21 mouse cellular contexts compared by ENCODE assay signal in the genomic region with DNA sequence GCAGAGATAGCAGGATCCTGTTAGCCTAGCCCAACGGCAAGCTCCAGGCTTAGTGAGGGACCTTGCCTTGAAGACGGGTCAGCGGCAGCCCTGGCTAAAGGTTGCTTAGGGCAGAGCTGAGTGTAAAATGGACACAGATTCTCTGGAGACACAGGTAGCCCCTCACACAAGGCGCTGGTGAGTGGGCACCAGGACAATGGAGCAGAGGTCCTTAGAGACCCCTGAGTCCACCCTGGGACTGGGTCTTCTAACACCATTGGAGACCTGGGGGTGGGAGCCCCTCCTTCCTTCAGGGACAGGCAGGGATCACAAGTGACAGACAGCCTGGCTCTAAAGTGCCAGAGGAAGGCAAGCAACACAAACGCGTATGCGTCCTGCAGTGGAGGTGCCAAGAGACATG. TPM values are rescaled to one million over a fixed set of nuclear protein-coding genes. Genes with fewer than 3 reads are reported as not detected.
A peak's percentile ranks its signal among the peaks of the same experiment; 100 is the strongest.
DNase-seq lines count a peak whose midpoint lies in the region; ATAC-seq and TF ChIP-seq lines count a peak whose summit lies in the region.
"Had no signal": no experiment of that assay in that cellular context is flagged by ENCODE, and none has a peak within 500 bp of the region (broad histone marks: within the 10 kb centered on the region; RNA-seq: fewer than 3 reads in every experiment).

No protein-coding gene starts in this region.

- no peak for TF ChIP-seq CTCF in layer of hippocampus, adult 2 months (conservative IDR thresholded peaks at IDR 0.05)
- no peak for TF ChIP-seq CTCF in cortical plate, adult 2 months (IDR thresholded peaks at IDR 0.05; ENCODE audit: extremely low read depth, insufficient read depth, low read length)

- no peak overlapping the region for H3K9ac ChIP-seq in forebrain, embryonic 15.5 days (replicated peaks)
- no peak overlapping the region for H3K9ac ChIP-seq in forebrain, embryonic 11.5 days (ENCODE audit: low read length)
- H3K9ac ChIP-seq in heart, embryonic 13.5 days = no peak overlapping the region
- H3K9ac ChIP-seq: forebrain, embryonic 12.5 days; hindbrain, embryonic 15.5 days; limb, embryonic 12.5 days; liver, postnatal 0 days; neural tube, embryonic 15.5 days; stomach, embryonic 15.5 days had no signal

- no peaks in the 10 kb centered on the region for H3K36me3 ChIP-seq in forebrain, embryonic 15.5 days
- H3K36me3 ChIP-seq in forebrain, embryonic 11.5 days (ENCODE audit: control insufficient read depth, insufficient read depth, low read length) = no peaks in the 10 kb centered on the region
- H3K36me3 ChIP-seq in heart, embryonic 13.5 days = no peaks in the 10 kb centered on the region
- H3K36me3 ChIP-seq: forebrain, embryonic 12.5 days; heart, embryonic 10.5 days; hindbrain, embryonic 15.5 days; intestine, embryonic 15.5 days; limb, embryonic 12.5 days; neural tube, embryonic 15.5 days; stomach, embryonic 15.5 days had no signal

- no peaks in the 10 kb centered on the region for H3K9me3 ChIP-seq in forebrain, embryonic 15.5 days
- no peaks in the 10 kb centered on the region for H3K9me3 ChIP-seq in forebrain, embryonic 11.5 days (ENCODE audit: control insufficient read depth, low read length)
- H3K9me3 ChIP-seq in heart, embryonic 13.5 days = no peaks in the 10 kb centered on the region
- H3K9me3 ChIP-seq: forebrain, embryonic 12.5 days; heart, embryonic 10.5 days; hindbrain, embryonic 15.5 days; intestine, embryonic 15.5 days; limb, embryonic 12.5 days; neural tube, embryonic 15.5 days; stomach, embryonic 15.5 days had no signal

- 87% methylated on average over 7 of the region's 7 CpGs for WGBS in forebrain, embryonic 15.5 days
- 87% methylated on average over 7 of the region's 7 CpGs for WGBS in forebrain, embryonic 11.5 days
- 64% methylated on average over 7 of the region's 7 CpGs for WGBS in heart, embryonic 13.5 days

- no peak overlapping the region for H3K4me3 ChIP-seq in forebrain, embryonic 15.5 days
- H3K4me3 ChIP-seq in forebrain, embryonic 11.5 days (ENCODE audit: low read depth, low read length) = no peak overlapping the region
- H3K4me3 ChIP-seq in heart, embryonic 13.5 days = no peak overlapping the region
- peak overlapping the region; percentile 35 for H3K4me3 ChIP-seq in layer of hippocampus, adult 2 months
- no peak overlapping the region for H3K4me3 ChIP-seq in cortical plate, adult 2 months (ENCODE audit: insufficient read depth, low read length)
- H3K4me3 ChIP-seq: forebrain, embryonic 12.5 days; hindbrain, embryonic 15.5 days; intestine, embryonic 15.5 days; limb, embryonic 12.5 days; neural tube, embryonic 15.5 days; stomach, embryonic 15.5 days had no signal

- H3K4me2 ChIP-seq in forebrain, embryonic 15.5 days (replicated peaks) = no peak overlapping the region
- H3K4me2 ChIP-seq in forebrain, embryonic 11.5 days (ENCODE audit: low read depth, low read length, severe bottlenecking) = no peak overlapping the region
- H3K4me2 ChIP-seq in heart, embryonic 13.5 days = peak overlapping the region; percentile 45
- H3K4me2 ChIP-seq: forebrain, embryonic 12.5 days; hindbrain, embryonic 15.5 days; intestine, embryonic 15.5 days; limb, embryonic 12.5 days; liver, embryonic 11.5 days; midbrain, embryonic 11.5 days; neural tube, embryonic 15.5 days; stomach, embryonic 15.5 days had no signal

- ATAC-seq in forebrain, embryonic 15.5 days (replicated peaks) = no peak
- ATAC-seq in forebrain, embryonic 11.5 days (replicated peaks; ENCODE audit: low FRiP score) = no peak
- no peak for ATAC-seq in heart, embryonic 13.5 days (ENCODE audit: extremely low read depth, insufficient number of reproducible peaks, low FRiP score, low TSS enrichment)
- ATAC-seq: intestine, embryonic 15.5 days; liver, postnatal 0 days had no signal

- TF ChIP-seq POLR2A in cortical plate, adult 2 months (IDR thresholded peaks at IDR 0.05; ENCODE audit: extremely low read depth, insufficient read depth, low read length) = no peak

- H3K27me3 ChIP-seq in forebrain, embryonic 15.5 days = no peaks in the 10 kb centered on the region
- no peaks in the 10 kb centered on the region for H3K27me3 ChIP-seq in forebrain, embryonic 11.5 days (ENCODE audit: control insufficient read depth, insufficient read depth, low read length)
- H3K27me3 ChIP-seq in heart, embryonic 13.5 days (replicated peaks) = peaks cover 32% of the 10 kb centered on the region
- H3K27me3 ChIP-seq: hindbrain, embryonic 15.5 days; neural tube, embryonic 15.5 days; stomach, embryonic 15.5 days had no signal

- DNase-seq in forebrain, embryonic 11.5 days (ENCODE audit: low spot score) = no peak
- no peak for DNase-seq in heart, adult 8-10 months (ENCODE audit: low spot score)
- no peak for DNase-seq in layer of hippocampus, adult 2 months (ENCODE audit: low spot score in 2 of 2)
- no peak for DNase-seq in layer of hippocampus, postnatal 25 days (ENCODE audit: extremely low spot score in 1 of 2, low spot score in 1 of 2)
- DNase-seq in thymus, postnatal 0 days (ENCODE audit: low spot score) = no peak
- DNase-seq: cerebellum, adult 11 months; kidney, adult 8-10 months; liver, postnatal 0 days; thymus, postnatal 36 days had no signal

- peaks cover 5% of the 10 kb centered on the region; the same call in 1 of the 2 replicates for H3K4me1 ChIP-seq in forebrain, embryonic 15.5 days
- H3K4me1 ChIP-seq in forebrain, embryonic 11.5 days (replicated peaks; ENCODE audit: control insufficient read depth, insufficient read depth, low read length) = no peaks in the 10 kb centered on the region
- H3K4me1 ChIP-seq in heart, embryonic 13.5 days = peaks cover 21% of the 10 kb centered on the region
- peaks cover 4% of the 10 kb centered on the region; the same call in 1 of the 2 replicates for H3K4me1 ChIP-seq in cortical plate, adult 2 months (ENCODE audit: control insufficient read depth, insufficient read depth, low read length)
- H3K4me1 ChIP-seq: intestine, embryonic 15.5 days; limb, embryonic 12.5 days had no signal

- 0 out of 2 replicates have a peak overlapping the region, but pooled peaks have one; percentile 3 for H3K27ac ChIP-seq in forebrain, embryonic 15.5 days (replicated peaks)
- no peak overlapping the region for H3K27ac ChIP-seq in forebrain, embryonic 11.5 days (ENCODE audit: low read depth, low read length)
- no peak overlapping the region for H3K27ac ChIP-seq in heart, embryonic 13.5 days (replicated peaks)
- H3K27ac ChIP-seq in layer of hippocampus, adult 2 months = peak overlapping the region; percentile 83
- peak overlapping the region; percentile 13; the same call in 1 of the 2 replicates for H3K27ac ChIP-seq in cortical plate, adult 2 months (ENCODE audit: insufficient read depth, low read length)
- H3K27ac ChIP-seq: forebrain, embryonic 12.5 days; heart, embryonic 10.5 days; intestine, embryonic 15.5 days; limb, embryonic 12.5 days; neural tube, embryonic 15.5 days; stomach, embryonic 15.5 days had no signal

RNA-seq across cellular contexts. Expression of a gene that starts 15.5 kb away (rescaled TPM):
- 0.65 and 0.89 TPM in 2 replicates for polyA plus RNA-seq in forebrain, embryonic 15.5 days (2015; fragmentation: Nextera tagmentation; extraction: Ambion mirVana)
- polyA plus RNA-seq in forebrain, embryonic 11.5 days (2014; fragmentation: Nextera tagmentation; extraction: Ambion mirVana) = 0.20 TPM in 1 of 2 replicates, not detected in the other
- 0.23 and 0.44 TPM in 2 replicates for polyA plus RNA-seq in heart, embryonic 13.5 days (2015; fragmentation: Nextera tagmentation; extraction: Ambion mirVana)
- total RNA-seq in heart, adult 8-10 months (2022) = 1 to 10 TPM; 2.7 to 4.5 (median 3.4) TPM
- total RNA-seq in layer of hippocampus, adult 2 months (2021) = 10 to 100 TPM in 1 of 2 experiments, 1 to 10 TPM in 1; 9.0 to 10.3 TPM
- 1 to 10 TPM; 8.2 to 9.1 TPM for total RNA-seq in layer of hippocampus, postnatal 25 days (2021)
- polyA plus RNA-seq in cortical plate, adult 2 months (2012; rRNA removed) = 28.6 and 29.2 TPM in 2 replicates
- 36.6 and 42.0 TPM in 2 replicates for polyA plus RNA-seq in thymus, postnatal 0 days (2015; fragmentation: Nextera tagmentation; extraction: Ambion mirVana)
- polyA plus RNA-seq: heart, embryonic 10.5 days; limb, embryonic 12.5 days; midbrain, embryonic 11.5 days had no signal

RNA-seq across cellular contexts. Expression of a gene that starts 25.2 kb away (rescaled TPM):
- 6.9 and 7.0 TPM in 2 replicates for polyA plus RNA-seq in forebrain, embryonic 15.5 days (2015; fragmentation: Nextera tagmentation; extraction: Ambion mirVana)
- polyA plus RNA-seq in forebrain, embryonic 11.5 days (2014; fragmentation: Nextera tagmentation; extraction: Ambion mirVana) = 10.4 and 12.3 TPM in 2 replicates
- 4.6 and 5.1 TPM in 2 replicates for polyA plus RNA-seq in heart, embryonic 13.5 days (2015; fragmentation: Nextera tagmentation; extraction: Ambion mirVana)
- under 1 TPM; 0.22 to 0.87 (median 0.45) TPM for total RNA-seq in heart, adult 8-10 months (2022)
- total RNA-seq in layer of hippocampus, adult 2 months (2021) = 1 to 10 TPM; 1.4 to 1.7 TPM
- 1 to 10 TPM in 1 of 2 experiments, under 1 TPM in 1; 0.71 to 1.2 TPM for total RNA-seq in layer of hippocampus, postnatal 25 days (2021)
- polyA plus RNA-seq in cortical plate, adult 2 months (2012; rRNA removed) = 2.2 and 2.6 TPM in 2 replicates
- 201 and 211 TPM in 2 replicates for polyA plus RNA-seq in thymus, postnatal 0 days (2015; fragmentation: Nextera tagmentation; extraction: Ambion mirVana)

RNA-seq across cellular contexts. Expression of a gene that starts 52.1 kb away (rescaled TPM):
- polyA plus RNA-seq in forebrain, embryonic 15.5 days (2015; fragmentation: Nextera tagmentation; extraction: Ambion mirVana) = 40.7 and 41.5 TPM in 2 replicates
- polyA plus RNA-seq in forebrain, embryonic 11.5 days (2014; fragmentation: Nextera tagmentation; extraction: Ambion mirVana) = 9.6 and 11.1 TPM in 2 replicates
- polyA plus RNA-seq in heart, embryonic 13.5 days (2015; fragmentation: Nextera tagmentation; extraction: Ambion mirVana) = 6.0 and 6.7 TPM in 2 replicates
- total RNA-seq in heart, adult 8-10 months (2022) = 1 to 10 TPM; 6.2 to 8.5 (median 6.5) TPM
- total RNA-seq in layer of hippocampus, adult 2 months (2021) = 100 to 1,000 TPM; 139 to 142 TPM
- total RNA-seq in layer of hippocampus, postnatal 25 days (2021) = 100 to 1,000 TPM; 138 to 144 TPM
- 114 and 117 TPM in 2 replicates for polyA plus RNA-seq in cortical plate, adult 2 months (2012; rRNA removed)
- 3.9 and 5.0 TPM in 2 replicates for polyA plus RNA-seq in thymus, postnatal 0 days (2015; fragmentation: Nextera tagmentation; extraction: Ambion mirVana)

RNA-seq across cellular contexts. Expression of a gene that starts 55.7 kb away (rescaled TPM):
- polyA plus RNA-seq in forebrain, embryonic 15.5 days (2015; fragmentation: Nextera tagmentation; extraction: Ambion mirVana) = 667 and 700 TPM in 2 replicates
- polyA plus RNA-seq in forebrain, embryonic 11.5 days (2014; fragmentation: Nextera tagmentation; extraction: Ambion mirVana) = 897 and 919 TPM in 2 replicates
- polyA plus RNA-seq in heart, embryonic 13.5 days (2015; fragmentation: Nextera tagmentation; extraction: Ambion mirVana) = 676 and 751 TPM in 2 replicates
- 100 to 1,000 TPM; 503 to 616 (median 589) TPM for total RNA-seq in heart, adult 8-10 months (2022)
- total RNA-seq in layer of hippocampus, adult 2 months (2021) = 100 to 1,000 TPM; 615 to 621 TPM
- 100 to 1,000 TPM; 567 to 626 TPM for total RNA-seq in layer of hippocampus, postnatal 25 days (2021)
- polyA plus RNA-seq in cortical plate, adult 2 months (2012; rRNA removed) = 880 and 901 TPM in 2 replicates
- 1,510 and 1,580 TPM in 2 replicates for polyA plus RNA-seq in thymus, postnatal 0 days (2015; fragmentation: Nextera tagmentation; extraction: Ambion mirVana)

Comparison
In these comparisons a context has a peak if more than half of its experiments do, and no peak if none do; other contexts are left out.
1. H3K27ac ChIP-seq: peak in forebrain, embryonic 15.5 days (single experiment), layer of hippocampus, adult 2 months (single experiment) and cortical plate, adult 2 months (single experiment); none in forebrain, embryonic 11.5 days (single experiment) and heart, embryonic 13.5 days (single experiment).
2. RNA of a gene that starts 15.5 kb away (polyA plus RNA-seq): 36.6 to 42.0 TPM in thymus, postnatal 0 days and 28.6 to 29.2 TPM in cortical plate, adult 2 months; 0.65 to 0.89 TPM in forebrain, embryonic 15.5 days, 0.23 to 0.44 TPM in heart, embryonic 13.5 days and 0.20 TPM in forebrain, embryonic 11.5 days; every median in the first group is over 10 times any median in the second.
3. RNA of a gene that starts 25.2 kb away (polyA plus RNA-seq): 201 to 211 TPM in thymus, postnatal 0 days; 10.4 to 12.3 TPM in forebrain, embryonic 11.5 days, 6.9 to 7.0 TPM in forebrain, embryonic 15.5 days, 4.6 to 5.1 TPM in heart, embryonic 13.5 days and 2.2 to 2.6 TPM in cortical plate, adult 2 months; every median in the first group is over 10 times any median in the second.